ENCODE assay signal across 14 mouse cellular contexts in genomic region chr5:134891552-134891951, GRCm38 (mm10). TPM values are rescaled to one million over a fixed set of nuclear protein-coding genes. Genes with fewer than 3 reads are reported as not detected.
DNase-seq lines count a peak whose midpoint lies in the region; ATAC-seq and TF ChIP-seq lines count a peak whose summit lies in the region.
"Had no signal": no experiment of that assay in that cellular context is flagged by ENCODE, and none has a peak within 500 bp of the region (broad histone marks: within the 10 kb centered on the region; RNA-seq: fewer than 3 reads in every experiment).

No protein-coding gene starts in this region.

- H3K4me2 ChIP-seq in heart, postnatal 0 days (ENCODE audit: low read depth, low read length), result no peak overlapping the region
- no peak overlapping the region for H3K4me2 ChIP-seq in neural tube, embryonic 15.5 days
- H3K4me2 ChIP-seq: stomach, embryonic 15.5 days had no signal

- TF ChIP-seq EP300 in heart, postnatal 0 days (IDR thresholded peaks at IDR 0.05; ENCODE audit: low read depth), result no peak

- no peak overlapping the region for H3K4me3 ChIP-seq in lung, adult 2 months (replicated peaks; ENCODE audit: extremely low read depth, low read depth, low read length)
- H3K4me3 ChIP-seq in heart, postnatal 0 days (ENCODE audit: low read depth, low read length), result no peak overlapping the region
- H3K4me3 ChIP-seq in limb, embryonic 10.5 days, result no peak overlapping the region
- no peak overlapping the region for H3K4me3 ChIP-seq in neural tube, embryonic 15.5 days (replicated peaks)
- H3K4me3 ChIP-seq: megakaryocyte, embryonic 14.5 days; stomach, embryonic 15.5 days had no signal

- no peak for TF ChIP-seq POLR2A in lung, adult 2 months (IDR thresholded peaks at IDR 0.05; ENCODE audit: borderline replicate concordance, extremely low read depth, low read depth, low read length)

- ATAC-seq in heart, postnatal 0 days (ENCODE audit: insufficient read depth, low read depth), result peak; percentile 37
- no peak for ATAC-seq in erythroid progenitor cell, adult 5-6 weeks (replicated peaks; ENCODE audit: low FRiP score, poor library complexity, severe bottlenecking)
- ATAC-seq in neural tube, embryonic 15.5 days (ENCODE audit: low FRiP score), result no peak

- no peaks in the 10 kb centered on the region for H3K9me3 ChIP-seq in heart, postnatal 0 days (replicated peaks; ENCODE audit: control insufficient read depth, low read length)
- no peaks in the 10 kb centered on the region for H3K9me3 ChIP-seq in limb, embryonic 10.5 days (replicated peaks)
- no peaks in the 10 kb centered on the region for H3K9me3 ChIP-seq in neural tube, embryonic 15.5 days (replicated peaks)
- H3K9me3 ChIP-seq: stomach, embryonic 15.5 days had no signal

- no peaks in the 10 kb centered on the region for H3K27me3 ChIP-seq in heart, postnatal 0 days (ENCODE audit: control insufficient read depth, insufficient read depth, low read length)
- no peaks in the 10 kb centered on the region for H3K27me3 ChIP-seq in limb, embryonic 10.5 days (ENCODE audit: low read depth, poor library complexity, severe bottlenecking)
- H3K27me3 ChIP-seq in neural tube, embryonic 15.5 days (replicated peaks), result no peaks in the 10 kb centered on the region
- H3K27me3 ChIP-seq: stomach, embryonic 15.5 days had no signal

- DNase-seq in lung, adult 18-20 months, result peak; percentile 46 to 75
- DNase-seq in lung, adult 2 months, result no peak
- DNase-seq in heart, postnatal 0 days (ENCODE audit: low spot score), result peak; percentile 30
- DNase-seq in limb, embryonic 10.5 days (ENCODE audit: low spot score), result no peak
- no peak for DNase-seq in cerebellum, postnatal 14 days
- DNase-seq in spleen, postnatal 4 days (ENCODE audit: low spot score in 2 of 2), result no peak
- DNase-seq: cerebellum, postnatal 25 days had no signal

- no peak overlapping the region for H3K9ac ChIP-seq in heart, postnatal 0 days (replicated peaks; ENCODE audit: low read depth, low read length)
- H3K9ac ChIP-seq in neural tube, embryonic 15.5 days (replicated peaks), result no peak overlapping the region
- H3K9ac ChIP-seq: stomach, embryonic 15.5 days had no signal

- no peaks in the 10 kb centered on the region for H3K36me3 ChIP-seq in heart, postnatal 0 days (replicated peaks; ENCODE audit: control insufficient read depth, insufficient read depth, low read length)
- H3K36me3 ChIP-seq in limb, embryonic 10.5 days, result no peaks in the 10 kb centered on the region
- H3K36me3 ChIP-seq in neural tube, embryonic 15.5 days, result no peaks in the 10 kb centered on the region
- H3K36me3 ChIP-seq: stomach, embryonic 15.5 days had no signal

- TF ChIP-seq CTCF in lung, adult 2 months (IDR thresholded peaks at IDR 0.05; ENCODE audit: insufficient read depth, low read length), result no peak
- no peak for TF ChIP-seq CTCF in heart, postnatal 0 days (IDR thresholded peaks at IDR 0.05; ENCODE audit: low read depth)

- 36% methylated on average over 8 of the region's 8 CpGs for WGBS in lung, adult 2 months
- WGBS in heart, postnatal 0 days, result 61% methylated on average over 8 of the region's 8 CpGs
- WGBS in limb, embryonic 10.5 days, result 86% methylated on average over 8 of the region's 8 CpGs
- WGBS in neural tube, embryonic 15.5 days, result 69% methylated on average over 8 of the region's 8 CpGs

- H3K27ac ChIP-seq in heart, postnatal 0 days (ENCODE audit: low read depth), result peak overlapping the region; percentile 73
- peak overlapping the region; percentile 63 for H3K27ac ChIP-seq in limb, embryonic 10.5 days
- no peak overlapping the region for H3K27ac ChIP-seq in neural tube, embryonic 15.5 days (replicated peaks)
- H3K27ac ChIP-seq: stomach, embryonic 15.5 days had no signal

- H3K4me1 ChIP-seq in lung, adult 2 months (ENCODE audit: control insufficient read depth, insufficient read depth, low read length), result peaks cover 31% of the 10 kb centered on the region
- H3K4me1 ChIP-seq in heart, postnatal 0 days (ENCODE audit: control insufficient read depth, insufficient read depth), result 0 out of 2 replicates have a peak, but pooled peaks cover 9% of the 10 kb centered on the region
- peaks cover 40% of the 10 kb centered on the region for H3K4me1 ChIP-seq in limb, embryonic 10.5 days
- H3K4me1 ChIP-seq in neural tube, embryonic 15.5 days, result 0 out of 2 replicates have a peak, but pooled peaks cover 2% of the 10 kb centered on the region
- H3K4me1 ChIP-seq: megakaryocyte, embryonic 14.5 days had no signal

RNA-seq across cellular contexts. Expression of gene Tmem270, which starts 15.0 kb away (rescaled TPM):
- polyA plus RNA-seq in lung, adult 2 months (2012; rRNA removed), result not detected in 2 replicates
- total RNA-seq in heart, postnatal 0 days (2014; rRNA removed; ENCODE audit: low replicate concordance), result not detected in 2 replicates
- not detected in 2 replicates for polyA plus RNA-seq in heart, postnatal 0 days (2015; fragmentation: Nextera tagmentation; extraction: Ambion mirVana)
- not detected in 2 replicates for polyA plus RNA-seq in limb, embryonic 10.5 days (2016; fragmentation: Nextera tagmentation; extraction: Ambion mirVana)
- 2.5 TPM in 1 of 2 replicates, not detected in the other for total RNA-seq in erythroid progenitor cell, adult 5-6 weeks (2015; ENCODE audit: low replicate concordance)
- total RNA-seq in erythroid progenitor cell, adult 5-6 weeks (2017; ENCODE audit: low replicate concordance), result not detected in 2 replicates
- polyA plus RNA-seq in neural tube, embryonic 15.5 days (2015; fragmentation: Nextera tagmentation; extraction: Ambion mirVana), result not detected in 2 replicates
- total RNA-seq: CH12.LX; gastrocnemius, postnatal 4 days; left cerebral cortex, postnatal 14 days had no signal
- polyA plus RNA-seq: stomach, embryonic 15.5 days had no signal

RNA-seq across cellular contexts. Expression of gene Cldn13, which starts 23.8 kb away (rescaled TPM):
- polyA plus RNA-seq in lung, adult 2 months (2012; rRNA removed), result not detected in 2 replicates
- not detected in 2 replicates for total RNA-seq in heart, postnatal 0 days (2014; rRNA removed; ENCODE audit: low replicate concordance)
- 0.18 and 0.22 TPM in 2 replicates for polyA plus RNA-seq in heart, postnatal 0 days (2015; fragmentation: Nextera tagmentation; extraction: Ambion mirVana)
- 2.1 and 2.3 TPM in 2 replicates for polyA plus RNA-seq in limb, embryonic 10.5 days (2016; fragmentation: Nextera tagmentation; extraction: Ambion mirVana)
- total RNA-seq in erythroid progenitor cell, adult 5-6 weeks (2015; ENCODE audit: low replicate concordance), result 702 and 793 TPM in 2 replicates
- 370 and 493 TPM in 2 replicates for total RNA-seq in erythroid progenitor cell, adult 5-6 weeks (2017; ENCODE audit: low replicate concordance)
- not detected in 2 replicates for polyA plus RNA-seq in neural tube, embryonic 15.5 days (2015; fragmentation: Nextera tagmentation; extraction: Ambion mirVana)
- total RNA-seq: CH12.LX; gastrocnemius, postnatal 4 days; left cerebral cortex, postnatal 14 days had no signal

RNA-seq across cellular contexts. Expression of gene Mettl27, which starts 40.6 kb away (rescaled TPM):
- 16.3 and 23.2 TPM in 2 replicates for polyA plus RNA-seq in lung, adult 2 months (2012; rRNA removed)
- 4.6 and 9.4 TPM in 2 replicates for total RNA-seq in heart, postnatal 0 days (2014; rRNA removed; ENCODE audit: low replicate concordance)
- 6.4 and 8.3 TPM in 2 replicates for polyA plus RNA-seq in heart, postnatal 0 days (2015; fragmentation: Nextera tagmentation; extraction: Ambion mirVana)
- 11.0 and 16.5 TPM in 2 replicates for polyA plus RNA-seq in limb, embryonic 10.5 days (2016; fragmentation: Nextera tagmentation; extraction: Ambion mirVana)
- 41.1 and 65.6 TPM in 2 replicates for total RNA-seq in erythroid progenitor cell, adult 5-6 weeks (2015; ENCODE audit: low replicate concordance)
- total RNA-seq in erythroid progenitor cell, adult 5-6 weeks (2017; ENCODE audit: low replicate concordance), result 28.3 and 42.1 TPM in 2 replicates
- 4.2 and 9.2 TPM in 2 replicates for polyA plus RNA-seq in neural tube, embryonic 15.5 days (2015; fragmentation: Nextera tagmentation; extraction: Ambion mirVana)

RNA-seq across cellular contexts. Expression of gene Cldn4, which starts 55.2 kb away (rescaled TPM):
- polyA plus RNA-seq in lung, adult 2 months (2012; rRNA removed), result 9.2 and 18.9 TPM in 2 replicates
- total RNA-seq in heart, postnatal 0 days (2014; rRNA removed; ENCODE audit: low replicate concordance), result 0.12 and 10.2 TPM in 2 replicates
- 0.18 TPM in 1 of 2 replicates, not detected in the other for polyA plus RNA-seq in heart, postnatal 0 days (2015; fragmentation: Nextera tagmentation; extraction: Ambion mirVana)
- polyA plus RNA-seq in limb, embryonic 10.5 days (2016; fragmentation: Nextera tagmentation; extraction: Ambion mirVana), result 9.8 and 10.0 TPM in 2 replicates
- total RNA-seq in erythroid progenitor cell, adult 5-6 weeks (2015; ENCODE audit: low replicate concordance), result 0.84 TPM in 1 of 2 replicates, not detected in the other
- total RNA-seq in erythroid progenitor cell, adult 5-6 weeks (2017; ENCODE audit: low replicate concordance), result not detected in 2 replicates
- polyA plus RNA-seq in neural tube, embryonic 15.5 days (2015; fragmentation: Nextera tagmentation; extraction: Ambion mirVana), result 0.13 and 10.1 TPM in 2 replicates
- total RNA-seq: gastrocnemius, postnatal 4 days; left cerebral cortex, postnatal 14 days had no signal

Comparison
In these comparisons a context has a peak if more than half of its experiments do, and no peak if none do; other contexts are left out.
1. DNase-seq: peak in lung, adult 18-20 months (2 of 2) and heart, postnatal 0 days (single experiment); none in lung, adult 2 months (single experiment), limb, embryonic 10.5 days (single experiment), cerebellum, postnatal 14 days (0 of 2) and spleen, postnatal 4 days (0 of 2).